Mouse (Mus musculus): ENCODE data around the gene Galnt2. TPM values are rescaled to one million over a fixed set of nuclear protein-coding genes. Genes with fewer than 3 reads are reported as not detected.

Galnt2 gene
- polyA plus RNA-seq, 1 experiment from 2014 or later = 60.5 TPM

DNA sequence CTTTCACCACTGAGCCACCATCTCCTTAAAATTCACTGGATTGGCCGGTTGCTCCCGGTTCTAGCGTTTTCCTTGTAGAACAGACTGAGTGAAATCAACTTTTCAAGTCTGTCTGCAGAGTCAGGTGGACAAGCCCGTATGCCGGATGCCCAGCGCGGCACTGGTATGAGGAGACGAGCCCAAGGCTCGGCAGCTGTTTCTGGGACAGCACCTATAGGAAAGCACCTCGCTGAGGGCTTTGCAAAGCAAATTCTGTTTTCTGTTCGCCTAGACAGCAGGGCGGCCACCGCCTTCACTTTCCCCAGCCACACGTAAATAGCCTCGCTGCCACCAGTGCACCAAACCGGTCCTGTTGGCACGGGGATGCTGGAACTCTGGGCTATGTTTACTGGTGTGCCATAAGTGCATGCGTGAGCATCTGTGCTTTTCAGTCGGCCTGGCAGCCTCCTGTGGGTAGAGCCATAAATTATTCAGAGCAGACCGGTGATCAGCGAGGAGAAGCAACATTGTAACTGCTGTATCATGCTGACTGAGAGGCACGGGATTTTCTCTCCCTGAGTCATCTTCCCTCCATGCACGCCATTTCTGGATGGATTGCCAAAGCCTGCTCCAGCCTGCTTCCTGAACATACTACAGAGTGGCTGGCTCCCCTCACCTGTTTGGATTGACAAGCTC lies 155.2 kb downstream of the Galnt2 start:
- Histone ChIP-seq H3K4me3 (ENCODE audit: control insufficient read depth in 1 of 2, insufficient read depth in 1 of 2, low read depth in 1 of 2, low read length in 2 of 2) (no peak overlapping the region), H3K27ac (replicated peaks in 1 of 2; ENCODE audit: control insufficient read depth in 1 of 2, insufficient read depth in 1 of 2, low read depth in 2 of 2, low read length in 2 of 2) (no peak overlapping the region), H3K4me2 (ENCODE audit: low read length) (no peak overlapping the region), H3K27me3 (ENCODE audit: control insufficient read depth, insufficient read depth, low read length) (no peaks in the 10 kb centered on the region), H3K9me3 (ENCODE audit: control insufficient read depth, low read length) (no peaks in the 10 kb centered on the region), H3K9ac (ENCODE audit: low read length) (no peak overlapping the region), H3K4me1 (ENCODE audit: control insufficient read depth in 2 of 2, insufficient read depth in 2 of 2, low read length in 2 of 2) (no peaks in the 10 kb centered on the region), H3K36me3 (ENCODE audit: control insufficient read depth, insufficient read depth, low read length) (no peaks in the 10 kb centered on the region)
- no peak for ATAC-seq (ENCODE audit: insufficient number of reproducible peaks, insufficient read depth, low FRiP score, low read depth)
- WGBS = 79% methylated on average over 23 of the region's 23 CpGs

DNA sequence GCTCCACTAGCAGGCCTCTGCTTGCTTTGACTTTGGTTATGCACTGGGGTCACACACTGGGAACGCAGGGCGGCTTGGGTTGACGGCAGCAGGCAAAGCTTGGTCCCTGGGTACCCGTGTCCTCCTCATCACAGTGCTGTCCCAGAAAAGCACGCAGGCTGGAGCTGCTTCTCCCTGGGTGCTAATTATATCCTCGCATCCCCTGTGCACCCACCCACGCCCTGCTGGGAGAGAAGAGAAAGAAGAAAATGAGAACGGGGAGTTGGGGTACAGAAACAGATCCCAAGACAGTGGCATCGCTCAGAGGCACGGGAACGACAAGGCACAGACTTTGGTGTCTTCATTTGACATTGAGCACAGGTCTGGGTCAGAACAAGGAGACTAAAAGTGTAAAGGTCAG lies 158.3 kb downstream of the Galnt2 start:
- Histone ChIP-seq H3K9ac (ENCODE audit: low read length) (no peak overlapping the region), H3K27me3 (ENCODE audit: control insufficient read depth, insufficient read depth, low read length) (no peaks in the 10 kb centered on the region), H3K4me2 (ENCODE audit: low read length) (no peak overlapping the region), H3K36me3 (ENCODE audit: control insufficient read depth, insufficient read depth, low read length) (no peaks in the 10 kb centered on the region), H3K4me3 (ENCODE audit: control insufficient read depth in 1 of 2, insufficient read depth in 1 of 2, low read depth in 1 of 2, low read length in 2 of 2) (no peak overlapping the region), H3K4me1 (ENCODE audit: control insufficient read depth in 2 of 2, insufficient read depth in 2 of 2, low read length in 2 of 2) (no peaks in the 10 kb centered on the region; a peak in 1 of 4 replicates), H3K27ac (replicated peaks in 1 of 2; ENCODE audit: control insufficient read depth in 1 of 2, insufficient read depth in 1 of 2, low read depth in 2 of 2, low read length in 2 of 2) (no peak overlapping the region), H3K9me3 (ENCODE audit: control insufficient read depth, low read length) (no peaks in the 10 kb centered on the region)
- WGBS = 74% methylated on average over 11 of the region's 11 CpGs
- ATAC-seq (ENCODE audit: insufficient number of reproducible peaks, insufficient read depth, low FRiP score, low read depth) = no peak

DNA sequence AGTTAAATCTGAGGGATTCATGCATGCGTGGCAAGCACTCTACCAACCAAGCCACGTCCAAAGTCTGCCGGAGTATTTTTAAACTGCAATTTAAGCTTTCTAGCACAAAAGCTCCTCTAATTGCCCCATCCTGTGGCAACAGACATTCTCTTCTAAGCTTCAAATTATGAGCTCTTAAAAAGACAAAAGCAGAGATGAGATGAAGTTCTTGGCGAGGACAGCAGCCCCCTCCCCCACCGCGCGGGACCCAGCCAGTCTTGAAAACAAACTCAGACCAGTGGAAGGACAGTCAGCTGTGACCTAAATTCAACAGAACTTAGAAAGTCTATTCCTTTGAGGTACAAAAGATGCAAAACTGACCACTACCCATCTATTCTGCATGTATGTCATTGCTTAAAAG lies 160.0 kb downstream of the Galnt2 start:
- no peak overlapping the region for H3K27ac ChIP-seq (replicated peaks in 1 of 2; ENCODE audit: control insufficient read depth in 1 of 2, insufficient read depth in 1 of 2, low read depth in 2 of 2, low read length in 2 of 2)
- ATAC-seq (ENCODE audit: insufficient number of reproducible peaks, insufficient read depth, low FRiP score, low read depth) = no peak
- no peaks in the 10 kb centered on the region for H3K9me3 ChIP-seq (ENCODE audit: control insufficient read depth, low read length)
- no peak overlapping the region for H3K9ac ChIP-seq (ENCODE audit: low read length)
- no peak overlapping the region for H3K4me3 ChIP-seq (ENCODE audit: control insufficient read depth in 1 of 2, insufficient read depth in 1 of 2, low read depth in 1 of 2, low read length in 2 of 2)
- no peaks in the 10 kb centered on the region for H3K36me3 ChIP-seq (ENCODE audit: control insufficient read depth, insufficient read depth, low read length)
- no peaks in the 10 kb centered on the region; a peak in 1 of 4 replicates for H3K4me1 ChIP-seq (ENCODE audit: control insufficient read depth in 2 of 2, insufficient read depth in 2 of 2, low read length in 2 of 2)
- no peaks in the 10 kb centered on the region for H3K27me3 ChIP-seq (ENCODE audit: control insufficient read depth, insufficient read depth, low read length)
- H3K4me2 ChIP-seq (ENCODE audit: low read length) = no peak overlapping the region
- WGBS = 85% methylated on average over 7 of the region's 7 CpGs

DNA sequence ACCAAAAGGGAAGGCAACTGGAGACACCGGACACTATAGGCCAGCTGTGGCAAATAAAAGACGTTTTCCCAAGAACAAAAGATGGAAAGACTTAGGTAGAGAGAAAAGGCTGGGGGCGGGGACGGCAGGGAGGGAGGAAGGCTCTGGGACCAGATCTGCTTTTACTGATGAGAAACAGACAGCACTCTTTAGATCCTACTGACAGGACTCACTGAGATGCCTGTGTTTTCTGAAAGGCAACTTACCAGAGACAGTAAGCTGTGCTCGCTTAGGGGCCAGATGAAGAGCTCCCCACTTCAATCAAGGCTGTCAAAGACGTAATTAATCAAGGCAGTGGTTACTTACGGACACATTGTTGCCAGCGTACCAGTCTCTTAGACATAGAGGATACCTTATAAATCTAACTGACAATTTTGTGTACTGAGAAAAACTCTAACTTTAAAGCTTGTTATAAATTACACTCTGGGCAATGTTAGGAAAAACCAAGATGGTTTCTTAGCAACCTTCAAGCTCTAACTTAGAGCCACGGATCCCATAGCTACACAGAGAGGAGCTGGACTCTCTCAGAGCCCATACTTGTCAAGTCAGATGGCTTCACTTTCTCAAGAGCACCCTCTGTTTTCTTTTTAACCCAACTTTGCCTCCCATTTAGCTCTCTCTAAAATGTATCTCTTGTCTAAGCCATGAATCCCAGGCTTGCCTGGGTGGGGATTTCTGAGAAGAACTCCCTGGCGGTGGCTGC lies 161.3 kb downstream of the Galnt2 start:
- Histone ChIP-seq H3K36me3 (ENCODE audit: control insufficient read depth, insufficient read depth, low read length) (no peaks in the 10 kb centered on the region), H3K27ac (replicated peaks in 1 of 2; ENCODE audit: control insufficient read depth in 1 of 2, insufficient read depth in 1 of 2, low read depth in 2 of 2, low read length in 2 of 2) (no peak overlapping the region), H3K9me3 (ENCODE audit: control insufficient read depth, low read length) (no peaks in the 10 kb centered on the region), H3K4me1 (ENCODE audit: control insufficient read depth in 2 of 2, insufficient read depth in 2 of 2, low read length in 2 of 2) (no peaks in the 10 kb centered on the region; a peak in 1 of 4 replicates), H3K4me2 (ENCODE audit: low read length) (no peak overlapping the region), H3K4me3 (ENCODE audit: control insufficient read depth in 1 of 2, insufficient read depth in 1 of 2, low read depth in 1 of 2, low read length in 2 of 2) (no peak overlapping the region), H3K9ac (ENCODE audit: low read length) (no peak overlapping the region), H3K27me3 (ENCODE audit: control insufficient read depth, insufficient read depth, low read length) (no peaks in the 10 kb centered on the region)
- 60% methylated on average over 10 of the region's 10 CpGs for WGBS
- no peak for ATAC-seq (ENCODE audit: insufficient number of reproducible peaks, insufficient read depth, low FRiP score, low read depth)

DNA sequence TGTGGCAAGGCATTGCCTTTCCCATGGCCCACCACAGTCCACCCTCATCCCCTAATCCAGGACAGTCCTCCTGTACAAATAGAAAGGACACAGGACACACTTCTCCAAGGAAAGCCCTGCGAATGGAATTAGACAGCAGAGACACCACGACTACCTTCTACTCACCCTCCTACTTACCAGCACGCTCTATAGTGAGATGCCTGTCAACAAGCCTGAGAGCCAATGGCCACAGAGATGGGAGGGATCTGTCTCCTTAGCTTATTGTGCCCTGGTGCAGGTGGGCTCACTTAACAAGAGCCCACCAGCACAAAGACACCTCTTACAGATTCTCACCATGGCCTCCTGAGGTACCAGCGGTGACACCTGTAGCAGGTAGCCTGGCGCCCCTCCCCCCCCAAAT lies 161.8 kb downstream of the Galnt2 start:
- WGBS = 66% methylated on average over 5 of the region's 5 CpGs
- Histone ChIP-seq H3K9ac (ENCODE audit: low read length) (no peak overlapping the region), H3K9me3 (ENCODE audit: control insufficient read depth, low read length) (no peaks in the 10 kb centered on the region), H3K4me1 (ENCODE audit: control insufficient read depth in 2 of 2, insufficient read depth in 2 of 2, low read length in 2 of 2) (no peaks in the 10 kb centered on the region; a peak in 1 of 4 replicates), H3K4me3 (ENCODE audit: control insufficient read depth in 1 of 2, insufficient read depth in 1 of 2, low read depth in 1 of 2, low read length in 2 of 2) (no peak overlapping the region), H3K4me2 (ENCODE audit: low read length) (no peak overlapping the region), H3K27me3 (ENCODE audit: control insufficient read depth, insufficient read depth, low read length) (no peaks in the 10 kb centered on the region), H3K36me3 (ENCODE audit: control insufficient read depth, insufficient read depth, low read length) (no peaks in the 10 kb centered on the region), H3K27ac (replicated peaks in 1 of 2; ENCODE audit: control insufficient read depth in 1 of 2, insufficient read depth in 1 of 2, low read depth in 2 of 2, low read length in 2 of 2) (no peak overlapping the region)
- ATAC-seq (ENCODE audit: insufficient number of reproducible peaks, insufficient read depth, low FRiP score, low read depth) = no peak

DNA sequence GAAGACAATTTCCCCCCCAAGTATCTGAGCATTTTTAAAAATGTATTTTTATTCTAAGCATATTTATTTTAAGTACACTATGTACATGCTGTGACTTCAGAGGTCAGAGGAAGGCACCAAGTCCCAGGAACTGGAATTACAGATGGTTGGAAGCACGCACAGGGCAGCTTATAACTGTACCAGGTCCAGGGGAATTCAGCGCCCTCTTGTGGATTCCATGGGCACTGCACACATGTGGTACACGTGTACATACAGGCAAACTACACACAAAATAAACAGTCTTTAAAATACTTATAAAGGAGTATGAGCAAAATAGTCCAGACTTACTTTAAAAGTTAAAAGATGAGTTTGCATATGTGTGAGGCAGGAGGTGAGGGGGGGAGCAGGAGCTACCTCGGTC lies 162.7 kb downstream of the Galnt2 start:
- no peaks in the 10 kb centered on the region for H3K9me3 ChIP-seq (ENCODE audit: control insufficient read depth, low read length)
- H3K27ac ChIP-seq (replicated peaks in 1 of 2; ENCODE audit: control insufficient read depth in 1 of 2, insufficient read depth in 1 of 2, low read depth in 2 of 2, low read length in 2 of 2) = no peak overlapping the region
- no peak overlapping the region for H3K9ac ChIP-seq (ENCODE audit: low read length)
- H3K36me3 ChIP-seq (ENCODE audit: control insufficient read depth, insufficient read depth, low read length) = no peaks in the 10 kb centered on the region
- no peak overlapping the region for H3K4me2 ChIP-seq (ENCODE audit: low read length)
- no peak overlapping the region for H3K4me3 ChIP-seq (ENCODE audit: control insufficient read depth in 1 of 2, insufficient read depth in 1 of 2, low read depth in 1 of 2, low read length in 2 of 2)
- WGBS = 77% methylated on average over 4 of the region's 4 CpGs
- H3K27me3 ChIP-seq (ENCODE audit: control insufficient read depth, insufficient read depth, low read length) = no peaks in the 10 kb centered on the region
- H3K4me1 ChIP-seq (ENCODE audit: control insufficient read depth in 2 of 2, insufficient read depth in 2 of 2, low read length in 2 of 2) = peaks cover under 1 to 2% of the 10 kb centered on the region in 2 experiments; a peak in 1 of 4 replicates
- ATAC-seq (ENCODE audit: insufficient number of reproducible peaks, insufficient read depth, low FRiP score, low read depth) = no peak

DNA sequence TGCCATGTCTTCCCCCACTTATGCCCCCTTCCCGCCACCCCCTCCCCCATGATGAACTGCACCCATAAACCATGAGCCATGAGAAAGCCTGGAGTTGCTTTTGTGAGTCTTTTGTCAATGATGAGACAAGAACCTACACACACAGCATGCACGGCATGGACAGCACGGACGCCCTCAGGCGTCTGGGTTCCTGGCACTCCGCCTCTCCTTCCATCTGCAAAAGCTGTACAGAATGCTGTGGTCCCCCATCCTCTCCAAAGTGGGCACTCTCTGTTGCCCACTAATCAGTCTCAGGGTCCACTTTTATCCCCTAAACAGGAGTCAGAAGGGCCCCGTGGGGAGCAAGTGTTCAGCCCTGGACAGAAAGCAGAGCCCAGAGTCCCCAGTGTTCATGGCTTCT lies 163.8 kb downstream of the Galnt2 start:
- 85% methylated on average over 7 of the region's 7 CpGs for WGBS

More for the DNA sequence above, 163.8 kb downstream of the Galnt2 start:
- Histone ChIP-seq H3K4me3 (ENCODE audit: control insufficient read depth in 1 of 2, insufficient read depth in 1 of 2, low read depth in 1 of 2, low read length in 2 of 2) (no peak overlapping the region), H3K4me2 (ENCODE audit: low read length) (no peak overlapping the region), H3K4me1 (ENCODE audit: control insufficient read depth in 2 of 2, insufficient read depth in 2 of 2, low read length in 2 of 2) (peaks cover 5% of the 10 kb centered on the region in 2 experiments; a peak in 1 of 4 replicates), H3K27ac (replicated peaks in 1 of 2; ENCODE audit: control insufficient read depth in 1 of 2, insufficient read depth in 1 of 2, low read depth in 2 of 2, low read length in 2 of 2) (no peak overlapping the region), H3K36me3 (ENCODE audit: control insufficient read depth, insufficient read depth, low read length) (no peaks in the 10 kb centered on the region), H3K9me3 (ENCODE audit: control insufficient read depth, low read length) (no peaks in the 10 kb centered on the region), H3K9ac (ENCODE audit: low read length) (no peak overlapping the region), H3K27me3 (ENCODE audit: control insufficient read depth, insufficient read depth, low read length) (no peaks in the 10 kb centered on the region)
- ATAC-seq (ENCODE audit: insufficient number of reproducible peaks, insufficient read depth, low FRiP score, low read depth) = no peak

All from heart, embryonic 14.5 days (tissue).